Mouse (Mus musculus) limb, embryonic 15.5 days (tissue): Measurements from ENCODE around the gene Hist1h4b. TPM values are rescaled to one million over a fixed set of nuclear protein-coding genes. Genes with fewer than 3 reads are reported as not detected.
"Not testable (repeated sequence)": the region's sequence is repeated elsewhere in the genome, so short reads cannot be mapped to it uniquely, and the experiment has no call there.

Experiments used
- ATAC-seq: fragments of 200-750 bp; cut with Nextera tagmentation; 2 replicates; pipeline ENCODE4 v1.8.0; 2017; ENCODE audit warnings: low read depth, moderate TSS enrichment; ENCODE audit not compliant: insufficient number of reproducible peaks, low FRiP score, low TSS enrichment
- H3K27ac ChIP-seq: fragments of 300-500 bp; sonication (generic); 2 replicates; pipeline ENCODE4 v1.5.1; 2015; ENCODE audit warnings: moderate library complexity, mild to moderate bottlenecking, inconsistent platforms
- H3K27me3 ChIP-seq: fragments of 300-500 bp; sonication (generic); 2 replicates; pipeline ENCODE4 v1.6.1; 2015; ENCODE audit warnings: inconsistent platforms
- H3K36me3 ChIP-seq: fragments of 300-500 bp; sonication (generic); 2 replicates; pipeline ENCODE4 v1.6.1; 2015; ENCODE audit warnings: inconsistent platforms
- H3K4me1 ChIP-seq: fragments of 300-500 bp; sonication (generic); 2 replicates; pipeline ENCODE4 v1.6.1; 2015; ENCODE audit warnings: inconsistent platforms
- H3K4me2 ChIP-seq: fragments of 300-500 bp; sonication (generic); 2 replicates; pipeline ENCODE4 v1.6.1; 2015; ENCODE audit warnings: mild to moderate bottlenecking, inconsistent platforms
- H3K4me3 ChIP-seq: fragments of 300-500 bp; sonication (generic); 2 replicates; pipeline ENCODE4 v1.5.1; 2015; ENCODE audit warnings: mild to moderate bottlenecking, inconsistent platforms
- H3K9ac ChIP-seq: fragments of 300-500 bp; sonication (generic); 2 replicates; pipeline ENCODE4 v1.6.1; 2015; ENCODE audit warnings: inconsistent platforms
- H3K9me3 ChIP-seq: fragments of 300-500 bp; sonication (generic); 2 replicates; pipeline ENCODE4 v1.6.1; 2016; ENCODE audit warnings: inconsistent platforms
- WGBS: fragments of 180-500 bp; shearing (Covaris S2); methylation state at CpG from one replicate; pipeline ENCODE4 v1.1.7; 2015; 5-methylcytosine and 5-hydroxymethylcytosine counted together
- polyA plus RNA-seq: library from polyadenylated mRNA; unstranded; fragments of >200 nt; fragmentation: Nextera tagmentation; extraction: Ambion mirVana; gene quantifications from 2 replicates; pipeline ENCODE4 v1.2.1, GENCODE M21; 2015

Gene Hist1h4b
- polyA plus RNA-seq, 1 experiment from 2014 or later: 4.5 TPM

GRCm38 (mm10) chr13:23751478-23751956 lies 5.3 kb upstream of the Hist1h4b start:
- WGBS: under 1% methylated on average over 11 of the region's 11 CpGs
- Histone ChIP-seq H3K4me1 (peaks cover 5% of the 10 kb centered on the region; the same call in 1 of the 2 replicates), H3K27ac (peak overlapping the region; percentile 94), H3K4me2 (peak overlapping the region; percentile 67), H3K36me3 (no peaks in the 10 kb centered on the region), H3K27me3 (no peaks in the 10 kb centered on the region), H3K4me3 (peak overlapping the region; percentile 44), H3K9ac (no peak overlapping the region), H3K9me3 (no peaks in the 10 kb centered on the region)
- ATAC-seq: no peak

- not testable (repeated sequence) for H3K27me3 ChIP-seq, H3K9me3 ChIP-seq, H3K36me3 ChIP-seq, H3K4me1 ChIP-seq
- peak; percentile 84 for ATAC-seq
- Histone ChIP-seq H3K27ac (peak within 1 kb of the TSS; percentile 94), H3K9ac (0 out of 2 replicates have a peak within 1 kb of the TSS, but pooled peaks have one; percentile 23), H3K4me2 (peak within 1 kb of the TSS; percentile 67), H3K4me3 (peak within 1 kb of the TSS; percentile 44)
- WGBS: under 1% methylated on average over 16 of the region's 47 CpGs
Observed at GRCm38 (mm10) chr13:23752067-23752741, 4.6 kb upstream of the Hist1h4b start, which contains the start of gene Hist1h3b. Hist1h3b (plus strand) TSS chr13:23752267.

- WGBS: 5% methylated on average over 6 of the region's 6 CpGs
- no peaks in the 10 kb centered on the region for H3K27me3 ChIP-seq
- no peak overlapping the region for H3K9ac ChIP-seq
- peaks cover 9% of the 10 kb centered on the region; the same call in 1 of the 2 replicates for H3K4me1 ChIP-seq
- peak overlapping the region; percentile 30 for H3K4me3 ChIP-seq
- no peaks in the 10 kb centered on the region for H3K9me3 ChIP-seq
- H3K27ac ChIP-seq: peak overlapping the region; percentile 67
- H3K36me3 ChIP-seq: no peaks in the 10 kb centered on the region
- peak overlapping the region; percentile 35 for H3K4me2 ChIP-seq
- ATAC-seq: no peak
Observed at GRCm38 (mm10) chr13:23752742-23753172, 4.1 kb upstream of the Hist1h4b start.

- H3K4me3 ChIP-seq: no peak overlapping the region
- peak overlapping the region; percentile 50; the same call in 1 of the 2 replicates for H3K27ac ChIP-seq
- no peaks in the 10 kb centered on the region for H3K36me3 ChIP-seq
- 49% methylated on average over 4 of the region's 4 CpGs for WGBS
- H3K9me3 ChIP-seq: no peaks in the 10 kb centered on the region
- no peak for ATAC-seq
- no peak overlapping the region for H3K9ac ChIP-seq
- H3K27me3 ChIP-seq: no peaks in the 10 kb centered on the region
- H3K4me2 ChIP-seq: no peak overlapping the region
- H3K4me1 ChIP-seq: 0 out of 2 replicates have a peak, but pooled peaks cover 5% of the 10 kb centered on the region
Observed at GRCm38 (mm10) chr13:23753314-23754078, 3.3 kb upstream of the Hist1h4b start.

- no peak for ATAC-seq
- no peak overlapping the region for H3K27ac ChIP-seq
Observed at GRCm38 (mm10) chr13:23755000-23755399, 1.8 kb upstream of the Hist1h4b start.

GRCm38 (mm10) chr13:23757211-23757773 lies 479 bp downstream of the Hist1h4b start:
- peak overlapping the region; percentile 40 for H3K4me3 ChIP-seq
- 1% methylated on average over 20 of the region's 23 CpGs for WGBS
- no peak; the same call in 1 of the 2 replicates for ATAC-seq

More at GRCm38 (mm10) chr13:23755000-23755399, 1.8 kb upstream of the Hist1h4b start:
- Histone ChIP-seq H3K9me3 (no peaks in the 10 kb centered on the region), H3K27me3 (no peaks in the 10 kb centered on the region), H3K4me1 (peaks cover 7% of the 10 kb centered on the region), H3K36me3 (no peaks in the 10 kb centered on the region), H3K9ac (no peak overlapping the region), H3K4me3 (no peak overlapping the region), H3K4me2 (no peak overlapping the region)

GRCm38 (mm10) chr13:23757921-23758320 lies 1.1 kb downstream of the Hist1h4b start:
- no peak overlapping the region for H3K27ac ChIP-seq
- 44% methylated on average over 3 of the region's 3 CpGs for WGBS
- ATAC-seq: no peak

More at GRCm38 (mm10) chr13:23757211-23757773, 479 bp downstream of the Hist1h4b start:
- Histone ChIP-seq H3K4me1 (peaks cover 16% of the 10 kb centered on the region), H3K9ac (peak overlapping the region; percentile 5; the same call in 1 of the 2 replicates), H3K4me2 (peak overlapping the region; percentile 60), H3K9me3 (no peaks in the 10 kb centered on the region), H3K36me3 (no peaks in the 10 kb centered on the region), H3K27ac (peak overlapping the region; percentile 92), H3K27me3 (no peaks in the 10 kb centered on the region)

GRCm38 (mm10) chr13:23759251-23759771 lies 2.5 kb downstream of the Hist1h4b start:
- no peak overlapping the region for H3K9ac ChIP-seq
- WGBS: 66% methylated on average over 3 of the region's 3 CpGs
- H3K36me3 ChIP-seq: no peaks in the 10 kb centered on the region
- peaks cover 28% of the 10 kb centered on the region for H3K4me1 ChIP-seq
- ATAC-seq: no peak
- no peak overlapping the region for H3K4me3 ChIP-seq
- H3K4me2 ChIP-seq: no peak overlapping the region
- H3K9me3 ChIP-seq: no peaks in the 10 kb centered on the region
- H3K27me3 ChIP-seq: no peaks in the 10 kb centered on the region
- H3K27ac ChIP-seq: no peak overlapping the region

More at GRCm38 (mm10) chr13:23757921-23758320, 1.1 kb downstream of the Hist1h4b start:
- no peak overlapping the region for H3K9ac ChIP-seq
- no peaks in the 10 kb centered on the region for H3K9me3 ChIP-seq
- H3K27me3 ChIP-seq: no peaks in the 10 kb centered on the region
- no peak overlapping the region for H3K4me3 ChIP-seq
- H3K4me2 ChIP-seq: no peak overlapping the region
- H3K4me1 ChIP-seq: peaks cover 16% of the 10 kb centered on the region
- H3K36me3 ChIP-seq: no peaks in the 10 kb centered on the region

- no peaks in the 10 kb centered on the region for H3K27me3 ChIP-seq
- H3K4me2 ChIP-seq: peak overlapping the region; percentile 84
- H3K9me3 ChIP-seq: no peaks in the 10 kb centered on the region
- H3K27ac ChIP-seq: peak overlapping the region; percentile 96
- 0 out of 2 replicates have a peak overlapping the region, but pooled peaks have one; percentile 33 for H3K9ac ChIP-seq
- peak overlapping the region; percentile 58 for H3K4me3 ChIP-seq
- no peaks in the 10 kb centered on the region for H3K36me3 ChIP-seq
- peaks cover 30% of the 10 kb centered on the region for H3K4me1 ChIP-seq
- 52% methylated on average over 1 of the region's 1 CpGs for WGBS
- no peak for ATAC-seq
Observed at GRCm38 (mm10) chr13:23759916-23760239, 3.1 kb downstream of the Hist1h4b start.

- 1% methylated on average over 23 of the region's 27 CpGs for WGBS
- ATAC-seq: no peak
- Histone ChIP-seq H3K27me3 (no peaks in the 10 kb centered on the region), H3K36me3 (no peaks in the 10 kb centered on the region), H3K4me3 (peak overlapping the region; percentile 58), H3K9me3 (no peaks in the 10 kb centered on the region), H3K9ac (0 out of 2 replicates have a peak overlapping the region, but pooled peaks have one; percentile 33), H3K4me2 (peak overlapping the region; percentile 84), H3K27ac (peak overlapping the region; percentile 96), H3K4me1 (peaks cover 30% of the 10 kb centered on the region)
Observed at GRCm38 (mm10) chr13:23760240-23760971, 3.6 kb downstream of the Hist1h4b start.
